Mouse (Mus musculus) stomach, embryonic 14.5 days (tissue): ENCODE measurements around the gene Lrrn1. TPM values are rescaled to one million over a fixed set of nuclear protein-coding genes. Genes with fewer than 3 reads are reported as not detected.

Experiments used
- ATAC-seq: fragments of 200-750 bp; cut with Nextera tagmentation; 2 replicates; pipeline ENCODE4 v1.8.0; 2017; ENCODE audit warnings: low read depth, moderate TSS enrichment; ENCODE audit not compliant: insufficient number of reproducible peaks, insufficient read depth, low FRiP score
- H3K27ac ChIP-seq: fragments of 300-500 bp; sonication (generic); 2 replicates; pipeline ENCODE4 v1.5.1; 2014; ENCODE audit warnings: mild to moderate bottlenecking, low read length, moderate library complexity, mixed read lengths
- H3K27me3 ChIP-seq: fragments of 300-500 bp; sonication (generic); 2 replicates; pipeline ENCODE4 v1.6.1; 2014; ENCODE audit warnings: low read length, control low read depth, mixed read lengths; ENCODE audit not compliant: control insufficient read depth, insufficient read depth
- H3K36me3 ChIP-seq: fragments of 300-500 bp; sonication (generic); 2 replicates; pipeline ENCODE4 v1.6.1; 2014; ENCODE audit warnings: mild to moderate bottlenecking, control low read depth, low read length, moderate library complexity, mixed read lengths; ENCODE audit not compliant: control insufficient read depth, insufficient read depth
- H3K4me1 ChIP-seq: fragments of 300-500 bp; sonication (generic); 2 replicates; pipeline ENCODE4 v1.6.1; 2014; ENCODE audit warnings: low read length, control low read depth, mixed read lengths; ENCODE audit not compliant: control insufficient read depth, insufficient read depth
- H3K4me2 ChIP-seq: fragments of 300-500 bp; sonication (generic); replicated peaks from 2 replicates; pipeline ENCODE4 v1.6.1; 2014; ENCODE audit warnings: low read depth, low read length, control low read depth
- H3K4me3 ChIP-seq: fragments of 300-500 bp; sonication (generic); 2 replicates; pipeline ENCODE4 v1.5.1; 2014; ENCODE audit warnings: low read depth, low read length, control low read depth
- H3K9ac ChIP-seq: fragments of 300-500 bp; sonication (generic); replicated peaks from 2 replicates; pipeline ENCODE4 v1.6.1; 2014; ENCODE audit warnings: low read depth, mild to moderate bottlenecking, control low read depth, low read length, moderate library complexity, mixed read lengths
- H3K9me3 ChIP-seq: fragments of 300-500 bp; sonication (generic); 2 replicates; pipeline ENCODE4 v1.6.1; 2016; ENCODE audit warnings: low read depth, low read length, control low read depth; ENCODE audit not compliant: control insufficient read depth
- WGBS: fragments of 180-500 bp; shearing (Covaris S2); extraction: QIAGEN DNeasy Blood & Tissue Kit; methylation state at CpG from one replicate; pipeline ENCODE4 v1.1.7; 2014; 5-methylcytosine and 5-hydroxymethylcytosine counted together
- polyA plus RNA-seq: library from polyadenylated mRNA; unstranded; fragments of >200 nt; fragmentation: Nextera tagmentation; extraction: Ambion mirVana; gene quantifications from 2 replicates; pipeline ENCODE4 v1.2.1, GENCODE M21; 2014

Gene Lrrn1
- polyA plus RNA-seq, 1 experiment from 2014 or later, result 9.3 TPM

DNA sequence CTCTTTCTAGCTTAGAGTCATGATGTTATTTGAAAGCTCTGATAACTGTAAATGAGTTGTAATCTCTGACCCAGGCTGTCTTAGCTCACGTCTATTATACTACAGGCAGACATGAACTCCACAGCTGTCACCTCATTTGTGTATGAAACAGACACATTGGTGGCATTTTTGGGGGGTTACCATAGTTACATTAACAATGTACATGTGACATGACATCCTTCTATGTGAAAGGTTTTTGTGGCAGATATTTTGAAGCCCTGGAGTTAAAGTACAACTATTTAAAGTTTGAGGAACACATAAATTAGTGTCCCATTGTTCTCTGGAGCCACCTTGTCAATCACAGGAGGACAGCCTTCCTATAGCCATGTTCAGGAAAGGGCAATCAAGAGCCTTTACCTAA lies 5.0 kb downstream of the Lrrn1 start:
- peaks cover 6% of the 10 kb centered on the region; the same call in 1 of the 2 replicates for H3K4me1 ChIP-seq
- no peaks in the 10 kb centered on the region for H3K36me3 ChIP-seq
- 53% methylated on average over 1 of the region's 1 CpGs for WGBS
- no peak overlapping the region for H3K9ac ChIP-seq
- no peak overlapping the region for H3K4me3 ChIP-seq
- no peak for ATAC-seq
- no peak overlapping the region for H3K4me2 ChIP-seq
- no peaks in the 10 kb centered on the region for H3K9me3 ChIP-seq
- H3K27ac ChIP-seq, result no peak overlapping the region
- H3K27me3 ChIP-seq, result no peaks in the 10 kb centered on the region

DNA sequence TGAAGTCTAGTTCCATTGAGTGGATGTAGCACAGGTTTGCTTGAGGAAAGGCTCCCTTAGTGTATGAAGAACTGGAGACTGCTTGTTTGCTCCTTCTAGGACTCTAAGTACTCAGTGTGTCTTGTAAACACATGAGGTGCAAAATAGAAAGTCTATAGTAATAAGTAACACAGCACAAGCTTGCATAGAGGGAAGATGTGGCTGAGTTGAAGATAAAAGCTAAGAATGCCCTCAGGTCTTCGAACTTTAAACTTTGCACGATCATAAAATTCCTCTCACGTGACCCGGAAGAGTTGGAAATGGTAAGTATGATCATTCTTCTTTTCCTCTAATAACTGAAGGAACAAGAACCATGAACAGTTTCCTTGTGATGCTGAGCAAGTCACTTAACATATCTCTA lies 7.1 kb downstream of the Lrrn1 start:
- Histone ChIP-seq H3K4me2 (no peak overlapping the region), H3K4me1 (no peaks in the 10 kb centered on the region), H3K36me3 (no peaks in the 10 kb centered on the region), H3K27ac (no peak overlapping the region), H3K9me3 (no peaks in the 10 kb centered on the region), H3K27me3 (no peaks in the 10 kb centered on the region), H3K4me3 (no peak overlapping the region), H3K9ac (no peak overlapping the region)
- ATAC-seq, result no peak
- WGBS, result 88% methylated on average over 4 of the region's 4 CpGs

DNA sequence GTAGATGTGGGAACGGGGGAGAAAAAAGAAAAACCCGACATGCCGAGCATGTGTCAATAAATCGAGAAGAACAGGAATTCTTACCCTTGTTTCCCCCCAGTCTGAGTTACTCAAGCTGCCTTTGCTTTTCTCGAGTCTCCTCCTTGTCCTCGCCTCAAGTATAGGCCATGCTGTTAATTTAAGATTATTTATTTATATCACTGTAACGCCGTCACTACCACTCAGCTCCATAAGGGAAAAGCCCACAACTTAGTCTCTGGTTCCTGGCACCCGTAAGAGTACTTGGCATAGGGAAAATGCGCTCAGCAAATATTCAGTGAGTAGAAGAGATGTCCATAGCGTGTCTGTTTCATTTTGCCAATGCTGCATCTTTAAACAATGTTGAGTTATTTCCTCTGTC lies 11.7 kb downstream of the Lrrn1 start:
- Histone ChIP-seq H3K4me1 (no peaks in the 10 kb centered on the region), H3K4me2 (no peak overlapping the region), H3K36me3 (no peaks in the 10 kb centered on the region), H3K9me3 (no peaks in the 10 kb centered on the region), H3K27me3 (no peaks in the 10 kb centered on the region), H3K9ac (no peak overlapping the region), H3K27ac (no peak overlapping the region), H3K4me3 (no peak overlapping the region)
- no peak for ATAC-seq
- 82% methylated on average over 11 of the region's 11 CpGs for WGBS

DNA sequence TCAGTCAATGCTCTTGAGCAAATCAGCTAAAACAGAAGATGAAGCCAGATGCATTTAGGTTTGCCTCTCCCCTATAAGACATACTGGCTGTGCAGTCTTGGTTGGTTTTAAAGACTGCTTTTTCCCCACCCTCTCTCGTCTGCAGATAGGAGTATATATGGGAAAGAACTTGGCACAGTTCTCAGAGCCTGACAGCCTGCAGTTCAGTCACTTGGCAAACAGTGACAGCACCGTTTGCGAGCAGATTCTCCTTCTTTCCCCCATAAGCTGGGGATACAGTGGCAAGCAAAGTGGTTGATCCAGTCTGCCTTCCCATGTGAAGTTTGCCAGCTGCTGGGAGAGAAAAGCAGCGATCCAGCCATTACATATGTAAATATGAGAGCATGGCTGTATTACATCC lies 12.3 kb downstream of the Lrrn1 start:
- no peak overlapping the region for H3K27ac ChIP-seq

DNA sequence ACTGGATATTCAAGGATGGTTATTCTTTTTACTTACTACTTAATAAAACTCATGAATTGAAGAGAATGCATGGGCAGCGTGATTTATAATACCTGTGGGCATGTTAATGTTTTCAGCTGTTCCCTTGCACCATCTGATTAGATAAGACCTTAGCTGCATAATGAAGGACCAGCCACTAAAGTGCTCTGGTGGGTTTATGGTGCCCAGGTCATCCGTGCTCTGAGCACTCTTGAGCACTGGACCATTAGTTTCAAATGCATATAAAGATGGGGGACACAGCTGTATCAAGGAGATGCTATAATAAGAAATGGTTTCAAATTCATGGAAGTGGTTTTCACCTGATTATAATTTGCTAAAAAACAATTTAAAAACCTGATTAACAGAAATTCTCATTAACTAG lies 16.7 kb downstream of the Lrrn1 start:
- no peak overlapping the region for H3K9ac ChIP-seq
- ATAC-seq, result no peak
- 77% methylated on average over 2 of the region's 2 CpGs for WGBS
- H3K4me2 ChIP-seq, result no peak overlapping the region
- no peaks in the 10 kb centered on the region for H3K4me1 ChIP-seq
- H3K4me3 ChIP-seq, result no peak overlapping the region
- H3K27ac ChIP-seq, result no peak overlapping the region
- no peaks in the 10 kb centered on the region for H3K36me3 ChIP-seq
- no peaks in the 10 kb centered on the region for H3K27me3 ChIP-seq
- H3K9me3 ChIP-seq, result no peaks in the 10 kb centered on the region

More for the DNA sequence above, 12.3 kb downstream of the Lrrn1 start:
- no peak overlapping the region for H3K9ac ChIP-seq
- H3K4me1 ChIP-seq, result no peaks in the 10 kb centered on the region
- no peak overlapping the region for H3K4me2 ChIP-seq
- H3K36me3 ChIP-seq, result no peaks in the 10 kb centered on the region
- H3K9me3 ChIP-seq, result no peaks in the 10 kb centered on the region
- H3K27me3 ChIP-seq, result no peaks in the 10 kb centered on the region
- ATAC-seq, result no peak
- H3K4me3 ChIP-seq, result no peak overlapping the region
- WGBS, result 49% methylated on average over 4 of the region's 4 CpGs

DNA sequence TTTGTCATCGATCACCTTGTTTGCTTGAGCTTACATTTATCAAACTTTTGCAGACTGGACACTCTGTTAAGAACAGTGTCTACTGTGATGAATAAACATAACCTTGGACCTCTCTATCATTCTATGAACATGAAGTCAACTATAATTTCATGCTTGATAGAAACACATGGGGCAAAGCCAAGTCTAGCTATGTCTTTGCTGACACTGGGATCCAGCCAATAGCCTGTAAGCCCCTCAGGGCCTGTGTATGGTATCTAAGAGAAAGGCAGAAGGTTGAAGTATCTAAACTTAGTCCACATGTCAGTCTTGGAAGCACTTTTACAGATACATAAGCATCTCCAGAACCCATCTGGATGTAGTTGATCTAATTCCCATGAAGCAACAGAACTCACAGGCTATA lies 22.9 kb downstream of the Lrrn1 start:
- WGBS, result 78% methylated on average over 1 of the region's 1 CpGs

DNA sequence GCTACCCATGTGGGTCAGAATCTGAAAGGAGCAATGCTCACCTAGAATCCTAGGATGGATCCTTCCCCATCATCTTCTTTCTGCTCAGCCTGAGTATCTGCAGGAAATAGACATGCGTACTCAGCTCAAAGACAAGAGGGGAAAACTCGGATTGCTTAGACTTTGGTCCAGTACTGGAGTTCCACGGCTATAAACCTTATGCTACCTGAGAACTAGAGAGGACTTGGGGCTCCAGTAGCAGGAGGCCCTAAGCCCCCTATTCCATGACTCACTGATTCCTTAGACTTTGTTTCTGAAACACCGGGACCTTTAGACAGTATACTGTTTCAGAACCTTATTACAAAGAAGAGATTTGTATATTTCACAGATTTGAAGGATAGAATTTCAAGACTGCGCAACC lies 25.8 kb downstream of the Lrrn1 start:
- Histone ChIP-seq H3K4me3 (no peak overlapping the region), H3K4me2 (no peak overlapping the region), H3K27ac (no peak overlapping the region), H3K36me3 (no peaks in the 10 kb centered on the region), H3K27me3 (no peaks in the 10 kb centered on the region), H3K9me3 (no peaks in the 10 kb centered on the region), H3K9ac (no peak overlapping the region), H3K4me1 (no peaks in the 10 kb centered on the region)
- 57% methylated on average over 5 of the region's 5 CpGs for WGBS
- ATAC-seq, result no peak

More for the DNA sequence above, 22.9 kb downstream of the Lrrn1 start:
- no peaks in the 10 kb centered on the region for H3K9me3 ChIP-seq
- no peaks in the 10 kb centered on the region for H3K4me1 ChIP-seq
- no peaks in the 10 kb centered on the region for H3K36me3 ChIP-seq
- no peaks in the 10 kb centered on the region for H3K27me3 ChIP-seq
- no peak overlapping the region for H3K4me3 ChIP-seq
- no peak for ATAC-seq
- no peak overlapping the region for H3K4me2 ChIP-seq
- H3K27ac ChIP-seq, result no peak overlapping the region
- H3K9ac ChIP-seq, result no peak overlapping the region

DNA sequence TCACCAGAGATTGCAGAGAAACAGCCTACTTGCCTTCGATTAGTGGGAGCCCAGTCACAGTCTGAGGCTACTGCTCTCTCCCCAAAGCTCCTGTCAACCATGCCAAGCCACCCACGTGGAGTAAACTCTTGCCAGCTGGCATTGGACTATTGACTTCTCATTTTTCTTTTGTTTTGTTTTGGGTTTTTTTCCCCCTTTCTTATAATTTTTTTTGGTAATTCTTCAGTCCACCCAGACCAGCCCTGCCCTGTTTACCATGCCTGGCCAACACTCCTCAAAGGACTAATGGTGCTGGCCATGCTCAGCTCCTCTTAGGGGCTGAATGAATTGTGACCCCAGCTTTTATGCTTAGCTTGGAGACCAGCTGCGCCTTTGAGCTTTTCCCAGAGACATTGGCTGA lies 27.4 kb downstream of the Lrrn1 start:
- ATAC-seq, result no peak
- H3K36me3 ChIP-seq, result no peaks in the 10 kb centered on the region
- H3K27me3 ChIP-seq, result no peaks in the 10 kb centered on the region
- no peak overlapping the region for H3K9ac ChIP-seq
- no peak overlapping the region for H3K4me3 ChIP-seq
- 51% methylated on average over 3 of the region's 3 CpGs for WGBS
- no peak overlapping the region for H3K4me2 ChIP-seq
- H3K4me1 ChIP-seq, result no peaks in the 10 kb centered on the region
- no peak overlapping the region for H3K27ac ChIP-seq
- H3K9me3 ChIP-seq, result no peaks in the 10 kb centered on the region

DNA sequence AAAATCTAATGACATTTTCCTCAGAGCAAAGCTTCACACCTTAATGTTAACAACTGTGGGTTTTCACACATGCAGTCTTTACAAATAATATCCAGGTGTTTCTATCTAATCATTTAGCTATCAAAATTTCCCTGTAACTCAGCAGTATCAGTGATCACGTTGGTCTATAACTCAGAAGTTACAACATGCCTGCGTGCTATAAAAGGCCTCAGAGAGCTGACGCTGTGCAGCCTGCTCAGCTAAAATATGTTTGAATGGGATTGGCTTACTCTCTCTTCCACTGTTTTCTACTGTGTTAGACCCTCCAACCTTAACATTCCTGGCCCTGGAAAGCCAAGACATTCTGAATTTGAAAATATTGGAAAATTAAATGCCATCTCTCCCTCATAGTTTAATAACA lies 28.2 kb downstream of the Lrrn1 start:
- 54% methylated on average over 3 of the region's 3 CpGs for WGBS

More for the DNA sequence above, 28.2 kb downstream of the Lrrn1 start:
- Histone ChIP-seq H3K36me3 (no peaks in the 10 kb centered on the region), H3K27me3 (no peaks in the 10 kb centered on the region), H3K9ac (no peak overlapping the region), H3K9me3 (no peaks in the 10 kb centered on the region), H3K27ac (no peak overlapping the region), H3K4me1 (no peaks in the 10 kb centered on the region), H3K4me2 (no peak overlapping the region), H3K4me3 (no peak overlapping the region)
- ATAC-seq, result no peak
